Mouse (Mus musculus) embryonic facial prominence, embryonic 11.5 days (tissue): ENCODE measurements at regions not wholly inside any gene's neighbourhood (a gene's known extent, or its start where the extent isn't known, plus 50 kb on each side); places are given as distances from the start of the nearest gene placed in this dataset.

ENCODE experiments used
- ATAC-seq: fragments of 200-750 bp; cut with Nextera tagmentation; replicated peaks from 2 replicates; pipeline ENCODE4 v1.8.0; 2017; ENCODE audit warnings: low read depth; ENCODE audit not compliant: insufficient number of reproducible peaks, low FRiP score, low TSS enrichment
- DNase-seq: peaks from one replicate; pipeline ENCODE4 v3.0.0-alpha.2; 2015; ENCODE audit warnings: low spot score
- H3K27ac ChIP-seq: fragments of 300-500 bp; sonication (generic); replicated peaks from 2 replicates; pipeline ENCODE4 v1.5.1; 2014; ENCODE audit warnings: mild to moderate bottlenecking, low read depth, low read length, control low read depth
- H3K27me3 ChIP-seq: fragments of 300-500 bp; sonication (generic); 2 replicates; pipeline ENCODE4 v1.6.1; 2014; ENCODE audit warnings: mild to moderate bottlenecking, low read length, moderate library complexity, mixed read lengths; ENCODE audit not compliant: control insufficient read depth, insufficient read depth
- H3K36me3 ChIP-seq: fragments of 300-500 bp; sonication (generic); replicated peaks from 2 replicates; pipeline ENCODE4 v1.6.1; 2014; ENCODE audit warnings: low read depth, mild to moderate bottlenecking, low read length, moderate library complexity, mixed read lengths; ENCODE audit not compliant: control insufficient read depth, insufficient read depth
- H3K4me1 ChIP-seq: fragments of 300-500 bp; sonication (generic); 2 replicates; pipeline ENCODE4 v1.6.1; 2014; ENCODE audit warnings: low read length, mixed read lengths; ENCODE audit not compliant: control insufficient read depth, insufficient read depth
- H3K4me2 ChIP-seq: fragments of 300-500 bp; sonication (generic); 2 replicates; pipeline ENCODE4 v1.6.1; 2014; ENCODE audit warnings: low read depth, mild to moderate bottlenecking, control low read depth, low read length, moderate library complexity
- H3K4me3 ChIP-seq: fragments of 300-500 bp; sonication (generic); 2 replicates; pipeline ENCODE4 v1.5.1; 2014; ENCODE audit warnings: low read depth, low read length, control low read depth
- H3K9ac ChIP-seq: fragments of 300-500 bp; sonication (generic); replicated peaks from 2 replicates; pipeline ENCODE4 v1.6.1; 2014; ENCODE audit warnings: mild to moderate bottlenecking, control low read depth, low read length
- H3K9me3 ChIP-seq: fragments of 300-500 bp; sonication (generic); replicated peaks from 2 replicates; pipeline ENCODE4 v1.6.1; 2016; ENCODE audit warnings: mild to moderate bottlenecking, low read length, inconsistent platforms, mixed read lengths; ENCODE audit not compliant: control insufficient read depth
- whole genome bisulfite sequencing: fragments of 180-500 bp; shearing (Covaris S2); extraction: QIAGEN DNeasy Blood & Tissue Kit; methylation state at CpG from one replicate; pipeline ENCODE4 v1.1.7; 2014; 5-methylcytosine and 5-hydroxymethylcytosine counted together

DNA sequence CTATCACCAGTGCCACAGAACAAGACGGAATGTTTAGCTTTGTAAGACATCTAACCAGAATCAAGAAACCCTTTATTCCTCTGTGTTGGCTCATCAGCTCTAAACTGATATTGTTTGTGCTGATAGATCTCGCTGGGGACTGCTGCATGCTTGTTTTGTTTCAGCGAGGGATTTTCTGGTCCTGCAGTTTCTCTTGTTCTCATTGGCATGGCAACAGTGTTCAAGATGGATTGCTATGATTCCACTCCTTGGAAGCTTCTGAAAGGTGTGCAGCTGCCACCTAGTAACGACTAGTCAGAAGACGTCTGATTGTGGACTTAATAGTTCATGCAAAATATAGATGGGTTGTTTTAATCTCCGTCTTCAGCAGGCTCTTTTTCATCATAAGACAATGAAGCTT is 591.2 kb downstream of the Sorcs1 start:
- DNase-seq = no peak
- Histone ChIP-seq H3K27me3 (no peaks in the 10 kb centered on the region), H3K9ac (no peak overlapping the region), H3K27ac (no peak overlapping the region), H3K9me3 (no peaks in the 10 kb centered on the region), H3K4me1 (no peaks in the 10 kb centered on the region), H3K36me3 (no peaks in the 10 kb centered on the region), H3K4me2 (no peak overlapping the region), H3K4me3 (no peak overlapping the region)
- 59% methylated on average over 6 of the region's 6 CpGs for WGBS
- no peak for ATAC-seq

- WGBS = 85% methylated on average over 6 of the region's 6 CpGs
- H3K4me1 ChIP-seq = no peaks in the 10 kb centered on the region
- no peak overlapping the region for H3K27ac ChIP-seq
- no peaks in the 10 kb centered on the region for H3K27me3 ChIP-seq
- H3K9ac ChIP-seq = no peak overlapping the region
- DNase-seq (no peak), ATAC-seq (no peak)
- H3K4me3 ChIP-seq = no peak overlapping the region
- H3K4me2 ChIP-seq = no peak overlapping the region
- no peaks in the 10 kb centered on the region for H3K36me3 ChIP-seq
- H3K9me3 ChIP-seq = no peaks in the 10 kb centered on the region
Observed at GRCm38 (mm10) chr19:50077427-50078040, 600.9 kb downstream of the Sorcs1 start.

GRCm38 (mm10) chr19:50060448-50060847 is 618.0 kb downstream of the Sorcs1 start:
- WGBS = 64% methylated on average over 6 of the region's 6 CpGs
- H3K36me3 ChIP-seq = no peaks in the 10 kb centered on the region

DNA sequence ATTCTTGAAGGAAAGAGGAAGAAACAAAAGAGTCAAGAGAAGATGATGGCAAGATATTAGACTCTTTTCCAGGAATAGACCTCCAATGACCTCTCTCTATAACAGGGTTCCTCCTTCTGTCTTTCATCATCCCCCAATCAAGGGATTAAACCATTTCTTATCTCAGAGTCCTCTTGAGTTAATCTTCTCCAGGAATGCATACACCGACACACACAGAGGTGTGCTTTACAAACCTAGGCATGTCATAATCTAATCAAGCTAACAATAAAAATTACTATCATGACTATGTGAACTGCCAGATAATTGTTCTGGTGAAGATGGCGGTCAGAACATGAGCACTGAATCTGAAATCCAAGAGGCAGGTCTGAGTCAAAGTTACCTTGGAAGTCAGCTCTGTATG is 625.5 kb downstream of the Sorcs1 start:
- Histone ChIP-seq H3K4me2 (no peak overlapping the region), H3K27me3 (no peaks in the 10 kb centered on the region), H3K4me3 (no peak overlapping the region), H3K36me3 (no peaks in the 10 kb centered on the region), H3K27ac (no peak overlapping the region), H3K9me3 (no peaks in the 10 kb centered on the region), H3K4me1 (no peaks in the 10 kb centered on the region), H3K9ac (no peak overlapping the region)
- ATAC-seq = no peak
- no peak for DNase-seq
- 88% methylated on average over 2 of the region's 2 CpGs for WGBS

More at GRCm38 (mm10) chr19:50060448-50060847, 618.0 kb downstream of the Sorcs1 start:
- Histone ChIP-seq H3K27me3 (no peaks in the 10 kb centered on the region), H3K9ac (no peak overlapping the region), H3K4me2 (no peak overlapping the region), H3K27ac (no peak overlapping the region), H3K9me3 (no peaks in the 10 kb centered on the region), H3K4me1 (no peaks in the 10 kb centered on the region), H3K4me3 (no peak overlapping the region)
- no peak for DNase-seq
- no peak for ATAC-seq

DNA sequence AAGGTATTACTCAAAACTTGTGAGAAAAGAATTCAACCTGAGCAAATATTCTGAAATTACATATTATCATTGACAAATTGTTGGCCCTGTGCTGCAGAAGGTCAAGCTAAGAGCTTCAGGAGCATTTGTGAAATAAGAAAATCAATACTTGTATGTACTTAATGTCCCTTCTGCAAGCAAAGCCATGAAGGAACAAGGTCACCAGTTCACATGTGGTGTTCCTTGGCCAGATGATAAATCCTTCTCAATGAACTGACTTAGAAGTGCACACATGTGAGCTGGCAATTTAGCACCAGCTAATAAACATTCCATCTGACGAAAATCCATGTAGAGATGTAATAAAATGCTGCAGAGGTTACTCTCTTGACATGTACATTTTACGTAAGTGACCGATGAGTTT is 632.7 kb downstream of the Sorcs1 start:
- WGBS = 85% methylated on average over 3 of the region's 3 CpGs
- H3K9me3 ChIP-seq = no peaks in the 10 kb centered on the region
- no peaks in the 10 kb centered on the region for H3K27me3 ChIP-seq
- no peak overlapping the region for H3K27ac ChIP-seq
- DNase-seq = no peak
- no peak overlapping the region for H3K4me2 ChIP-seq
- H3K4me3 ChIP-seq = no peak overlapping the region
- H3K36me3 ChIP-seq = no peaks in the 10 kb centered on the region
- no peak overlapping the region for H3K9ac ChIP-seq
- ATAC-seq = no peak
- H3K4me1 ChIP-seq = no peaks in the 10 kb centered on the region

DNA sequence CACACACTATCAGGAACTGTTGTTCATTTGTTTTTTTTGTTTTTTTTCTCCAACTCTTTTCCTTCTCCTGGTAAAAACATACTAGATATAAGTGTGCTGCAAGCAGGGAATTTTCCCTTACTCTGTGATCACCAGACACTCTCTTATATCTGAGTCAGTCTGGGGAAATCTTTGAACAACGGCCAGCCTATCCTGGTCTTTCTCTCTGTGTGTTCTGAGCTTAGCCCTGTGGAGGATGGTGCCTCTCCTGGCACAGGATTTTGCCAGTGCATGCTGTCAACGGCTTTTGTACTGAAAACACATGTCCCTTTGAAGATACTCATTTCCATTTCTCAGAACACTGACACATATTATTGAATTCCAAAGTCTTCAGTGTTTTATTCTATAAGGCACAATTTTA is 664.8 kb downstream of the Sorcs1 start:
- Histone ChIP-seq H3K9ac (no peak overlapping the region), H3K27me3 (no peaks in the 10 kb centered on the region), H3K27ac (no peak overlapping the region), H3K9me3 (no peaks in the 10 kb centered on the region), H3K4me3 (no peak overlapping the region), H3K4me2 (no peak overlapping the region), H3K36me3 (no peaks in the 10 kb centered on the region), H3K4me1 (no peaks in the 10 kb centered on the region)
- no peak for DNase-seq
- ATAC-seq = no peak
- WGBS = 50% methylated on average over 2 of the region's 2 CpGs

DNA sequence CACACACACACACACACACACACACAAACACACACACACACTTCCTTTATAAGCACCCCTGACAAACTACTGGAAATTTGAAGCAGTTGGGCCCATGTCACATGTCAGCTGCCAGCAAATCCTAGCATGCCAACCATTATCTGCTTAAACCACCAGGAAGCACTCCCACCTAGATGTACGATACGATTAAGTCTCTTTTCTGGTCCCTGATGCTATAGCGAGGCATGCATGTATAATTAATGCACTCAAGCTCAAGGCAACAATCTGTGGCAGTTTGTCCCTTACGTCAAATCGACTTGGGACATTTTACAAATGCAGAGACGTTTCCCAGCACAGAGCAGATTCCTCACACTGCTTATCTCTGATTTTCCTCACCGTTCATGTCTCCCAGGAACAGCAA is 673.2 kb downstream of the Sorcs1 start:
- Histone ChIP-seq H3K9ac (no peak overlapping the region), H3K4me3 (no peak overlapping the region), H3K4me1 (no peaks in the 10 kb centered on the region), H3K36me3 (no peaks in the 10 kb centered on the region), H3K9me3 (no peaks in the 10 kb centered on the region), H3K4me2 (no peak overlapping the region), H3K27ac (no peak overlapping the region), H3K27me3 (no peaks in the 10 kb centered on the region)
- no peak for DNase-seq
- 78% methylated on average over 7 of the region's 7 CpGs for WGBS
- ATAC-seq = no peak

GRCm38 (mm10) chr19:49985826-49986225 is 692.6 kb downstream of the Sorcs1 start:
- no peak for ATAC-seq
- Histone ChIP-seq H3K4me1 (no peaks in the 10 kb centered on the region), H3K27ac (no peak overlapping the region), H3K4me3 (no peak overlapping the region), H3K27me3 (no peaks in the 10 kb centered on the region), H3K9ac (no peak overlapping the region), H3K9me3 (no peaks in the 10 kb centered on the region), H3K36me3 (no peaks in the 10 kb centered on the region), H3K4me2 (no peak overlapping the region)
- 74% methylated on average over 2 of the region's 2 CpGs for WGBS
- no peak for DNase-seq
